Comparison of ENCODE assay signal across 7 mouse cellular contexts in genomic region chr8:34546815-34547214, GRCm38 (mm10).
DNase-seq lines count a peak whose midpoint lies in the region; ATAC-seq lines count a peak whose summit lies in the region.

No protein-coding gene starts in this region.

- no peak overlapping the region for H3K27ac ChIP-seq in neural tube, embryonic 11.5 days (ENCODE audit: low read depth, low read length)
- H3K27ac ChIP-seq in hindbrain, embryonic 12.5 days = no peak overlapping the region

- no peaks in the 10 kb centered on the region for H3K27me3 ChIP-seq in neural tube, embryonic 11.5 days (ENCODE audit: control insufficient read depth, insufficient read depth, low read length)
- H3K27me3 ChIP-seq in hindbrain, embryonic 12.5 days = no peaks in the 10 kb centered on the region
- no peaks in the 10 kb centered on the region for H3K27me3 ChIP-seq in megakaryocyte, embryonic 14.5 days (replicated peaks)

- H3K9me3 ChIP-seq in neural tube, embryonic 11.5 days (ENCODE audit: control insufficient read depth, low read length) = no peaks in the 10 kb centered on the region
- no peaks in the 10 kb centered on the region for H3K9me3 ChIP-seq in hindbrain, embryonic 12.5 days (replicated peaks)
- no peaks in the 10 kb centered on the region for H3K9me3 ChIP-seq in megakaryocyte, embryonic 14.5 days

- 20% methylated on average over 11 of the region's 11 CpGs for WGBS in neural tube, embryonic 11.5 days
- 17% methylated on average over 10 of the region's 11 CpGs for WGBS in hindbrain, embryonic 12.5 days

- peaks cover 5% of the 10 kb centered on the region for H3K4me1 ChIP-seq in neural tube, embryonic 11.5 days (ENCODE audit: control insufficient read depth, insufficient read depth, low read length)
- 0 out of 2 replicates have a peak, but pooled peaks cover 8% of the 10 kb centered on the region for H3K4me1 ChIP-seq in hindbrain, embryonic 12.5 days
- H3K4me1 ChIP-seq in megakaryocyte, embryonic 14.5 days = peaks cover 21% of the 10 kb centered on the region

- ATAC-seq in neural tube, embryonic 11.5 days (ENCODE audit: insufficient read depth, low FRiP score, low TSS enrichment) = no peak
- ATAC-seq in hindbrain, embryonic 12.5 days (ENCODE audit: low FRiP score) = no peak

- DNase-seq in neural tube, embryonic 11.5 days (ENCODE audit: low spot score) = no peak
- DNase-seq in neural tube, embryonic 10.5 days (ENCODE audit: extremely low spot score, low spot score) = no peak
- DNase-seq in layer of hippocampus, adult 8-10 months (ENCODE audit: low spot score in 2 of 2) = no peak
- DNase-seq in spleen, postnatal 36 days (ENCODE audit: low spot score in 2 of 2) = no peak
- DNase-seq in gastrocnemius, postnatal 25 days = no peak

- H3K36me3 ChIP-seq in neural tube, embryonic 11.5 days (ENCODE audit: control insufficient read depth, insufficient read depth, low read length) = no peaks in the 10 kb centered on the region
- no peaks in the 10 kb centered on the region for H3K36me3 ChIP-seq in hindbrain, embryonic 12.5 days
- no peaks in the 10 kb centered on the region for H3K36me3 ChIP-seq in megakaryocyte, embryonic 14.5 days (replicated peaks; ENCODE audit: low read length)

- H3K4me3 ChIP-seq in neural tube, embryonic 11.5 days (ENCODE audit: low read depth, low read length) = no peak overlapping the region
- no peak overlapping the region for H3K4me3 ChIP-seq in hindbrain, embryonic 12.5 days
- H3K4me3 ChIP-seq in megakaryocyte, embryonic 14.5 days (replicated peaks) = peak overlapping the region; percentile 73

- peak overlapping the region; percentile 11; the same call in 1 of the 2 replicates for H3K4me2 ChIP-seq in neural tube, embryonic 11.5 days (ENCODE audit: low read depth)
- peak overlapping the region; percentile 37 for H3K4me2 ChIP-seq in hindbrain, embryonic 12.5 days (replicated peaks)

- no peak overlapping the region for H3K9ac ChIP-seq in neural tube, embryonic 11.5 days (ENCODE audit: low read length)
- H3K9ac ChIP-seq in hindbrain, embryonic 12.5 days = no peak overlapping the region
